Mouse (Mus musculus): ENCODE data around the gene Apopt1. TPM values are rescaled to one million over a fixed set of nuclear protein-coding genes. Genes with fewer than 3 reads are reported as not detected.

Gene Apopt1
- 54.1 TPM for polyA plus RNA-seq (2017; shearing (Covaris generic))

GRCm38 (mm10) chr12:111713004-111713651, at the start of gene Apopt1, which contains the start of gene Bag5:
TSS of gene Apopt1 (plus strand) at chr12:111713261.
TSS of gene Bag5 (minus strand) at chr12:111713257.

DNA sequence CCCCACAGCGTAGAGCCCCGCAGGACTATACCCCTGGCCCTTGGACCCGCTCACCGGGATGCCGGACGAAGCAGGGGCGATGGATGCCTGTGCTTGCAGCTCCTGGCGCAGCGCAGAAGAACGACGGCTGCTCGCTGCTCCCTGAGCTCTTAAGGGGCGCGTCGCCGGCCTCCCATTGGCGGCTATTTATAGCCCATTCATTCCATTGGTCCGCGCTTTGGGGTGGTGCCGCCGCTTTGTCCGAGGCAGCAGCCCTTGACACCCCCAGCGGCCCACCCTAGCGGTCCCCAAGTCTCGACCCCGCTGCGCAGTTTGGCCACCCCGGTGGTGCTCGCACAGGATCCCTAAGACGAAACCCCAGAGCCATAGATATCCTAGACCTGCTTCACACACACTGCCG, 40.9 kb upstream of the Apopt1 start, which contains the start of gene Ckb:
Ckb (minus strand) TSS at position 163 of the 400 bp plus-strand sequence.

DNA sequence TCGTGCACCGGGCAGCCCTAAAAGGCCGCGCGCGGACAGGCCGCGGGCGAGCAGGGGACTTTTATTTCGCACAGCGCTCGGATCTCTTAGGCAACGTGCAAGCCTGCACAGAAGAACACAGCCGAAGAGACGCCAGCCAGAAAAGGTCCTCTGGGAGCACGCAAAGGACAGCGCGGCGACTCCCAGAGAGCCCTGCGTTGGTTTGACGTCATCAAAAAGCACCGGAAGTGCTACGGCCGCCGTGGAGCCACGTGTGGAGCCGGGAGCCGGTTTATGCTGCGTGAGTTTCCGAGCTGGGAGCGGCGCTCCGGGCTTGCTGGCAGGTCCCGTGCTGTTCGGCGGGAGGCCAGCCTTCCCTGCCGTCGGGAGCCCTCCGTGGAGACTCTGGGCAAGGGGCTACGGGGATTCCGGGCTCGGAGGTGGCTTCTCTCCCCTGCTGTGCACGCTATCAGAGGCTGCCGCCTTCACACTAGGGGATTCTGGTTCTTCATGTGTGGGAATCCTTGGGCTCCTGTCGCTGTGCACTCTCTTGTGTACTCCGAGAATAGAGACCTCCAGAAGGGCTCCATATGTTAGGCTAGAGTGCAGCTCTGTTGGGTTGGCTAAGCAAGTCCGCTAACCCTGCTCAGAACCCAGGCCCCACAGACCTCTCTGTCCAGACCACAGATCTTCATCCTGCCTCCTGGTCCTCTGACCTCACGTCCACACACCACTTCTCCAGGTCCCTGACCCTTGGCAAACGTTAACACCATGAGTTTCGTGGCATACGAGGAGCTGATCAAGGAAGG, 35.0 kb upstream of the Apopt1 start, which contains the start of gene Trmt61a:
Trmt61a (plus strand) TSS at position 224 of the 788 bp plus-strand sequence.

GRCm38 (mm10) chr12:111758381-111759175, 45.5 kb downstream of the Apopt1 start, which contains the start of gene Klc1:
TSS of gene Klc1 (plus strand) at chr12:111758849.

Other genes starting within 250 kb of the Apopt1 start
- not detected for gene Gm266, start 227.4 kb upstream of the Apopt1 start, polyA plus RNA-seq (2017; shearing (Covaris generic))
- gene Eif5, start 175.2 kb upstream of the Apopt1 start, polyA plus RNA-seq (2017; shearing (Covaris generic)), result 222 TPM
- gene Mark3, start 138.7 kb upstream of the Apopt1 start, polyA plus RNA-seq (2017; shearing (Covaris generic)), result 14.7 TPM
- 57.8 TPM for gene Ckb, start 40.9 kb upstream of the Apopt1 start, polyA plus RNA-seq (2017; shearing (Covaris generic))
- gene Trmt61a, start 35.2 kb upstream of the Apopt1 start, polyA plus RNA-seq (2017; shearing (Covaris generic)), result 19.8 TPM
- 46.0 TPM for gene Bag5, start within 50 bp of the Apopt1 start, polyA plus RNA-seq (2017; shearing (Covaris generic))
- 23.4 TPM for gene Klc1, start 45.6 kb downstream of the Apopt1 start, polyA plus RNA-seq (2017; shearing (Covaris generic))
- gene Xrcc3, start 100.6 kb downstream of the Apopt1 start, polyA plus RNA-seq (2017; shearing (Covaris generic)), result 5.6 TPM
- 9.8 TPM for gene Zfyve21, start 100.9 kb downstream of the Apopt1 start, polyA plus RNA-seq (2017; shearing (Covaris generic))
- gene Ppp1r13b, start 194.8 kb downstream of the Apopt1 start, polyA plus RNA-seq (2017; shearing (Covaris generic)), result 4.3 TPM